Mouse (Mus musculus) ovary, postnatal 10 days (tissue): ENCODE measurements around the gene Fbxl4.
"Not testable (repeated sequence)": the region's sequence is repeated elsewhere in the genome, so short reads cannot be mapped to it uniquely, and the experiment has no call there.

Experiments
- DNase-seq: peaks from one replicate; pipeline ENCODE4 v3.0.0; 2022; ENCODE audit warnings: low spot score

The Fbxl4 gene

GRCm38 (mm10) chr4:22357266-22357930, at the start of gene Fbxl4:
TSS of gene Fbxl4 (plus strand) at chr4:22357543.
- DNase-seq, result peak; percentile 70

- DNase-seq, result no peak
These were observed 42.8 kb upstream of the Fbxl4 start for GRCm38 (mm10) chr4:22314564-22314963.

GRCm38 (mm10) chr4:22342816-22343573, 14.3 kb upstream of the Fbxl4 start:
- DNase-seq, result no peak

- DNase-seq, result not testable (repeated sequence)
These were observed 8.3 kb upstream of the Fbxl4 start for GRCm38 (mm10) chr4:22349086-22349485.

GRCm38 (mm10) chr4:22357931-22358300, 573 bp downstream of the Fbxl4 start:
- no peak for DNase-seq

GRCm38 (mm10) chr4:22358487-22358886, 1.1 kb downstream of the Fbxl4 start:
- DNase-seq, result no peak

GRCm38 (mm10) chr4:22367368-22367767, 10.0 kb downstream of the Fbxl4 start:
- no peak for DNase-seq

- DNase-seq, result no peak
These were observed 21.2 kb downstream of the Fbxl4 start for GRCm38 (mm10) chr4:22378516-22378915.

- no peak for DNase-seq
These were observed 23.3 kb downstream of the Fbxl4 start for GRCm38 (mm10) chr4:22380646-22381045.

GRCm38 (mm10) chr4:22383528-22384265, 26.4 kb downstream of the Fbxl4 start:
- no peak for DNase-seq

- no peak for DNase-seq
These were observed 32.7 kb downstream of the Fbxl4 start for GRCm38 (mm10) chr4:22390045-22390444.

GRCm38 (mm10) chr4:22392777-22393473, 35.6 kb downstream of the Fbxl4 start:
- DNase-seq, result no peak

GRCm38 (mm10) chr4:22395404-22395803, 38.1 kb downstream of the Fbxl4 start:
- no peak for DNase-seq

GRCm38 (mm10) chr4:22396484-22397000, 39.2 kb downstream of the Fbxl4 start:
- no peak for DNase-seq

GRCm38 (mm10) chr4:22397003-22397402, 39.7 kb downstream of the Fbxl4 start:
- DNase-seq, result no peak

- no peak for DNase-seq
These were observed 44.7 kb downstream of the Fbxl4 start for GRCm38 (mm10) chr4:22402032-22402431.

- no peak for DNase-seq
These were observed 45.6 kb downstream of the Fbxl4 start for GRCm38 (mm10) chr4:22402930-22403329.

- no peak for DNase-seq
These were observed 63.3 kb downstream of the Fbxl4 start for GRCm38 (mm10) chr4:22420627-22421026.

- no peak for DNase-seq
These were observed 65.1 kb downstream of the Fbxl4 start for GRCm38 (mm10) chr4:22422400-22422799.

- DNase-seq, result no peak
These were observed 70.8 kb downstream of the Fbxl4 start for GRCm38 (mm10) chr4:22428150-22428549.

GRCm38 (mm10) chr4:22469575-22469974, 112.2 kb downstream of the Fbxl4 start:
- DNase-seq, result no peak
